In genomic region chr17:48001157-48001556, GRCm38 (mm10) we compare ENCODE assay signal across 9 mouse cellular contexts. TPM values are rescaled to one million over a fixed set of nuclear protein-coding genes. Genes with fewer than 3 reads are reported as not detected.
A peak's percentile ranks its signal among the peaks of the same experiment; 100 is the strongest.
DNase-seq lines count a peak whose midpoint lies in the region; ATAC-seq and TF ChIP-seq lines count a peak whose summit lies in the region.
"Had no signal": no experiment of that assay in that cellular context is flagged by ENCODE, and none has a peak within 500 bp of the region (broad histone marks: within the 10 kb centered on the region; RNA-seq: fewer than 3 reads in every experiment).

No protein-coding gene starts in this region.

- H3K27me3 ChIP-seq in embryonic facial prominence, embryonic 12.5 days = no peaks in the 10 kb centered on the region
- no peaks in the 10 kb centered on the region for H3K27me3 ChIP-seq in hindbrain, embryonic 11.5 days (ENCODE audit: control insufficient read depth, insufficient read depth, low read length)
- H3K27me3 ChIP-seq in liver, embryonic 13.5 days = no peaks in the 10 kb centered on the region

- TF ChIP-seq CTCF in layer of hippocampus, adult 2 months (conservative IDR thresholded peaks at IDR 0.05) = no peak

- H3K9me3 ChIP-seq in embryonic facial prominence, embryonic 12.5 days = no peaks in the 10 kb centered on the region
- H3K9me3 ChIP-seq in hindbrain, embryonic 11.5 days (ENCODE audit: control insufficient read depth, low read length) = no peaks in the 10 kb centered on the region
- no peaks in the 10 kb centered on the region for H3K9me3 ChIP-seq in liver, embryonic 13.5 days (replicated peaks)

- peak overlapping the region; percentile 85 for H3K27ac ChIP-seq in embryonic facial prominence, embryonic 12.5 days
- H3K27ac ChIP-seq in hindbrain, embryonic 11.5 days (ENCODE audit: low read depth, low read length) = no peak overlapping the region
- H3K27ac ChIP-seq in liver, embryonic 13.5 days = peak overlapping the region; percentile 82
- no peak overlapping the region for H3K27ac ChIP-seq in layer of hippocampus, adult 2 months

- no peaks in the 10 kb centered on the region for H3K36me3 ChIP-seq in embryonic facial prominence, embryonic 12.5 days
- no peaks in the 10 kb centered on the region for H3K36me3 ChIP-seq in hindbrain, embryonic 11.5 days (ENCODE audit: control insufficient read depth, insufficient read depth, low read length)
- no peaks in the 10 kb centered on the region for H3K36me3 ChIP-seq in liver, embryonic 13.5 days

- peaks cover 43% of the 10 kb centered on the region for H3K4me1 ChIP-seq in embryonic facial prominence, embryonic 12.5 days
- 0 out of 2 replicates have a peak, but pooled peaks cover 5% of the 10 kb centered on the region for H3K4me1 ChIP-seq in hindbrain, embryonic 11.5 days (replicated peaks; ENCODE audit: control insufficient read depth, insufficient read depth, low read length)
- peaks cover 71% of the 10 kb centered on the region for H3K4me1 ChIP-seq in liver, embryonic 13.5 days (replicated peaks)

- H3K4me3 ChIP-seq in embryonic facial prominence, embryonic 12.5 days = peak overlapping the region; percentile 26; the same call in 1 of the 2 replicates
- H3K4me3 ChIP-seq in hindbrain, embryonic 11.5 days (ENCODE audit: low read depth, low read length) = no peak overlapping the region; the same call in 1 of the 2 replicates
- H3K4me3 ChIP-seq in liver, embryonic 13.5 days (replicated peaks) = peak overlapping the region; percentile 58
- no peak overlapping the region; the same call in 1 of the 2 replicates for H3K4me3 ChIP-seq in layer of hippocampus, adult 2 months

- H3K9ac ChIP-seq in embryonic facial prominence, embryonic 12.5 days = no peak overlapping the region; the same call in 1 of the 2 replicates
- no peak overlapping the region for H3K9ac ChIP-seq in hindbrain, embryonic 11.5 days (ENCODE audit: low read depth, low read length)
- peak overlapping the region; percentile 58 for H3K9ac ChIP-seq in liver, embryonic 13.5 days

- no peak for ATAC-seq in embryonic facial prominence, embryonic 12.5 days (ENCODE audit: insufficient number of reproducible peaks, insufficient read depth, low FRiP score, low TSS enrichment)
- ATAC-seq in hindbrain, embryonic 11.5 days (ENCODE audit: low FRiP score) = no peak
- no peak for ATAC-seq in liver, embryonic 13.5 days (ENCODE audit: low read depth)
- no peak for ATAC-seq in erythroid progenitor cell, adult 5-6 weeks (replicated peaks; ENCODE audit: low FRiP score, poor library complexity, severe bottlenecking)

- peak overlapping the region; percentile 50 for H3K4me2 ChIP-seq in embryonic facial prominence, embryonic 12.5 days (replicated peaks)
- peak overlapping the region; percentile 39; the same call in 1 of the 2 replicates for H3K4me2 ChIP-seq in hindbrain, embryonic 11.5 days (replicated peaks; ENCODE audit: low read depth, low read length)
- peak overlapping the region; percentile 73 for H3K4me2 ChIP-seq in liver, embryonic 13.5 days

- peak; percentile 42 for DNase-seq in 3T3-L1 (ENCODE audit: low read depth, low spot score)
- DNase-seq in hindbrain, embryonic 11.5 days (ENCODE audit: low spot score) = no peak
- no peak for DNase-seq in liver, embryonic 13.5 days
- DNase-seq in layer of hippocampus, adult 2 months (ENCODE audit: low spot score in 2 of 2) = no peak
- DNase-seq in T-cell, adult 2 months (ENCODE audit: low spot score) = no peak
- no peak for DNase-seq in right cerebral cortex, adult 18-20 months

- 22% methylated on average over 7 of the region's 7 CpGs for WGBS in embryonic facial prominence, embryonic 12.5 days
- 45% methylated on average over 7 of the region's 7 CpGs for WGBS in hindbrain, embryonic 11.5 days
- 8% methylated on average over 7 of the region's 7 CpGs for WGBS in liver, embryonic 13.5 days (ENCODE audit: insufficient replicate concordance)

RNA-seq across cellular contexts. Expression of gene 1700122O11Rik, which starts 36.9 kb away (rescaled TPM):
- polyA plus RNA-seq in embryonic facial prominence, embryonic 12.5 days (2016; fragmentation: Nextera tagmentation; extraction: Ambion mirVana) = not detected in 2 replicates
- polyA plus RNA-seq in hindbrain, embryonic 11.5 days (2014; fragmentation: Nextera tagmentation; extraction: Ambion mirVana) = not detected in 2 replicates
- polyA plus RNA-seq in liver, embryonic 13.5 days (2015; fragmentation: Nextera tagmentation; extraction: Ambion mirVana) = not detected in 2 replicates
- not detected for total RNA-seq in layer of hippocampus, adult 2 months (2021)
- total RNA-seq in erythroid progenitor cell, adult 5-6 weeks (2015; ENCODE audit: low replicate concordance) = not detected in 2 replicates
- total RNA-seq in erythroid progenitor cell, adult 5-6 weeks (2017; ENCODE audit: low replicate concordance) = not detected in 2 replicates
- polyA plus RNA-seq: inflammation-experienced regulatory T-cells, adult 6 months had no signal

Comparison
In these comparisons a context has a peak if more than half of its experiments do, and no peak if none do; other contexts are left out.
1. H3K27ac ChIP-seq: peak in embryonic facial prominence, embryonic 12.5 days (single experiment) and liver, embryonic 13.5 days (single experiment); none in hindbrain, embryonic 11.5 days (single experiment) and layer of hippocampus, adult 2 months (single experiment).
2. H3K4me3 ChIP-seq: peak in embryonic facial prominence, embryonic 12.5 days (single experiment) and liver, embryonic 13.5 days (single experiment); none in hindbrain, embryonic 11.5 days (single experiment) and layer of hippocampus, adult 2 months (single experiment).
3. Peak in every context shown above with its lines, with median percentiles within 50 percentile points of each other: H3K4me2 ChIP-seq.